ENCODE assay signal across 26 mouse cellular contexts in the genomic region with DNA sequence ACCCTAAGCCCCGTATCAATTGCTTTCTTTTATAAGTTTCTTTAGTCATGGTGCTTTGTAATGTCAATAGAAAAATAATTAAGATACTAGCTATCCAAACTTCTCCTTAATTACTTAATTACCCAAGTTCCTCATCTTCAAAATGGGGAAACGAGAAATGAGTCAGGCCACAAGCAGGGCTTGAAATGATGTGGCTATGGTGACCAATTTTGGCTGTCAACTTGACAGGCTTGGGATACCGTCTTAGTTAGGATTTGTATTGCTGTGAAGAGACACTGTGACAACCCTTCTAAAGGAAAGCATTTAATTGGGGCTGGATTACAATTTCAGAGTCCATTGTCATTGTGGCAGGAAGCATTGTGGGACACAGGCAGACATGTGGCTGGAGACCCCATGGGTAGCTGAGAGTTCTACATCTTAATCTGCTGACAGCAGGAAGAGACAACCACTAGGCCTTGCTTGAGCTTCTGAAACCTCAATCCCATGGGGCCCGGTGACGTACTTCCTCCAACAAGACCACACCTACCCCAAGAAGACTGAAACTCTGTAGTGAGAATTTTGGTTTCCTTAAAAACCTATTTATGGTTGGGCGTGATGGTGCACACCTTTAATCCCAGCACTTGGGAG. TPM values are rescaled to one million over a fixed set of nuclear protein-coding genes. Genes with fewer than 3 reads are reported as not detected.
DNase-seq lines count a peak whose midpoint lies in the region; TF ChIP-seq lines count a peak whose summit lies in the region.
"Had no signal": no experiment of that assay in that cellular context is flagged by ENCODE, and none has a peak within 500 bp of the region (broad histone marks: within the 10 kb centered on the region; RNA-seq: fewer than 3 reads in every experiment).

No protein-coding gene starts in this region.

- dilution Hi-C loops in CH12.LX (cut with MboI; ENCODE audit: extremely low pct_ligation_motif_present, extremely low pct_unique_long_range_greater_than_20kb, low sequenced_read_pairs) = no loop called here

- peaks cover 18% of the 10 kb centered on the region for H3K9me3 ChIP-seq in CH12.LX (replicated peaks; ENCODE audit: low read length)
- H3K9me3 ChIP-seq: forebrain, embryonic 10.5 days; hindbrain, embryonic 12.5 days; limb, embryonic 10.5 days; neural tube, embryonic 13.5 days had no signal

- H3K4me3 ChIP-seq in CH12.LX (replicated peaks in 1 of 3; ENCODE audit: low read depth in 2 of 3, low read length in 2 of 3, poor library complexity in 1 of 3) (no peak overlapping the region), macrophage (ENCODE audit: inconsistent target) (no peak overlapping the region)
- no peak overlapping the region for H3K4me3 ChIP-seq in bone marrow, adult 2 months (replicated peaks; ENCODE audit: control insufficient read depth, low read depth, low read length)
- H3K4me3 ChIP-seq: forebrain, embryonic 10.5 days; hindbrain, embryonic 12.5 days; limb, embryonic 10.5 days; megakaryocyte, embryonic 14.5 days; myocyte; neural tube, embryonic 13.5 days had no signal

- peaks cover 6 to 37% of the 10 kb centered on the region in 2 experiments; a peak in 3 of 4 replicates for H3K4me1 ChIP-seq in CH12.LX (ENCODE audit: control insufficient read depth in 1 of 2, insufficient read depth in 2 of 2)
- peaks cover 8% of the 10 kb centered on the region for H3K4me1 ChIP-seq in bone marrow, adult 2 months (ENCODE audit: control insufficient read depth, insufficient read depth, low read length)
- H3K4me1 ChIP-seq: forebrain, embryonic 10.5 days; hindbrain, embryonic 12.5 days; neural tube, embryonic 13.5 days had no signal

- no peak overlapping the region for H3K27ac ChIP-seq in CH12.LX (ENCODE audit: insufficient read depth, low read depth)
- peak overlapping the region; percentile 6; the same call in 1 of the 2 replicates for H3K27ac ChIP-seq in bone marrow, adult 2 months (ENCODE audit: control insufficient read depth, insufficient read depth, low read depth, low read length, poor library complexity)
- peak overlapping the region; percentile 77 for H3K27ac ChIP-seq in macrophage
- H3K27ac ChIP-seq: forebrain, embryonic 10.5 days; hindbrain, embryonic 12.5 days; limb, embryonic 10.5 days; neural tube, embryonic 13.5 days had no signal

- H3K9ac ChIP-seq in CH12.LX (ENCODE audit: insufficient read depth, low read depth) = no peak overlapping the region
- H3K9ac ChIP-seq: forebrain, postnatal 0 days; hindbrain, embryonic 12.5 days; neural tube, embryonic 13.5 days had no signal

- WGBS in bone marrow, adult 2 months = 45% methylated on average over 6 of the region's 6 CpGs
- 31% methylated on average over 6 of the region's 6 CpGs for WGBS in macrophage (ENCODE audit: missing documents)

- no peaks in the 10 kb centered on the region for H3K79me2 ChIP-seq in CH12.LX (replicated peaks; ENCODE audit: control insufficient read depth, extremely low read depth, insufficient read depth, poor library complexity, severe bottlenecking)
- H3K79me2 ChIP-seq in macrophage (ENCODE audit: inconsistent target) = no peaks in the 10 kb centered on the region

- no peak for TF ChIP-seq CTCF in CH12.LX (conservative IDR thresholded peaks at IDR 0.05 in 1 of 2, IDR thresholded peaks at IDR 0.05 in 1 of 2; ENCODE audit: low read depth in 2 of 2, low read length in 2 of 2)
- no peak for TF ChIP-seq CTCF in bone marrow, adult 2 months (IDR thresholded peaks at IDR 0.05; ENCODE audit: control insufficient read depth, insufficient read depth, low read length)

- in situ Hi-C loops in CH12.LX (cut with MboI; ENCODE audit: low pct_ligation_motif_present, low pct_unique_long_range_greater_than_20kb, low sequenced_read_pairs) = no loop called here

- TF ChIP-seq EP300 in CH12.LX (IDR thresholded peaks at IDR 0.05; ENCODE audit: low read length) = peak; percentile 75

- H3K4me2 ChIP-seq in CH12.LX (ENCODE audit: insufficient read depth, low read depth, poor library complexity, severe bottlenecking) = no peak overlapping the region
- H3K4me2 ChIP-seq: hindbrain, embryonic 12.5 days; neural tube, embryonic 13.5 days had no signal

- TF ChIP-seq RAD21 in CH12.LX (IDR thresholded peaks at IDR 0.05; ENCODE audit: low read depth, low read length) = no peak

- TF ChIP-seq POLR2A in CH12.LX (IDR thresholded peaks at IDR 0.05; ENCODE audit: low read depth, low read length) = no peak
- no peak for TF ChIP-seq POLR2A in bone marrow, adult 2 months (IDR thresholded peaks at IDR 0.05; ENCODE audit: borderline replicate concordance, control insufficient read depth, low read depth, low read length)

- no peaks in the 10 kb centered on the region for H3K27me3 ChIP-seq in CH12.LX (replicated peaks)
- no peaks in the 10 kb centered on the region for H3K27me3 ChIP-seq in splenic B cell, adult 2 months (ENCODE audit: control insufficient read depth, insufficient read depth, low read length, poor library complexity, severe bottlenecking)
- H3K27me3 ChIP-seq: hindbrain, embryonic 12.5 days; megakaryocyte, embryonic 14.5 days; neural tube, embryonic 13.5 days had no signal

- peak; percentile 74 for DNase-seq in CH12.LX (ENCODE audit: extremely low read depth)
- peak; percentile 38 for DNase-seq in splenic B cell, adult 2 months (ENCODE audit: low read depth, low spot score)
- DNase-seq in ovary, postnatal 36 days (ENCODE audit: low spot score) = no peak
- DNase-seq in thymus, postnatal 36 days = no peak
- DNase-seq in layer of hippocampus, adult 11-12 months (ENCODE audit: low spot score) = no peak
- DNase-seq: adrenal gland, adult 8-10 months; cerebellum, adult 11 months; cerebellum, postnatal 10 days; forebrain, postnatal 0 days; gastrocnemius, postnatal 36 days; kidney, adult 2 months; kidney, postnatal 10 days; liver; midbrain, embryonic 14.5 days; right cerebral cortex, postnatal 14 days; spleen, adult 18-20 months; thymus, postnatal 25 days had no signal

- H3K36me3 ChIP-seq in CH12.LX (replicated peaks in 1 of 2; ENCODE audit: control insufficient read depth in 1 of 2, insufficient read depth in 1 of 2, low read length in 1 of 2) (no peaks in the 10 kb centered on the region), macrophage (ENCODE audit: inconsistent target) (no peaks in the 10 kb centered on the region)
- H3K36me3 ChIP-seq in splenic B cell, adult 2 months (ENCODE audit: control insufficient read depth, insufficient read depth, low read length, poor library complexity, severe bottlenecking) = no peaks in the 10 kb centered on the region
- H3K36me3 ChIP-seq: forebrain, embryonic 10.5 days; G1E; hindbrain, embryonic 12.5 days; limb, embryonic 10.5 days; neural tube, embryonic 13.5 days had no signal

TF ChIP-seq in CH12.LX, 34 proteins besides CTCF, POLR2A, EP300 and RAD21:
- TF ChIP-seq JUND (conservative IDR thresholded peaks at IDR 0.05; ENCODE audit: low read depth, low read length) = peak; percentile 73
- TF ChIP-seq ETS1 (conservative IDR thresholded peaks at IDR 0.05; ENCODE audit: low read depth, low read length) = 0 out of 2 replicates have a peak, but pooled peaks have one; percentile 17
- TF ChIP-seq BHLHE40 (IDR thresholded peaks at IDR 0.05; ENCODE audit: low read depth, low read length) = no peak
- 0 out of 2 replicates have a peak, but pooled peaks have one; percentile 35 for TF ChIP-seq JUN (IDR thresholded peaks at IDR 0.05; ENCODE audit: insufficient read depth, low read depth, low read length)
- TF ChIP-seq IRF4 (IDR thresholded peaks at IDR 0.05; ENCODE audit: low read depth, low read length) = peak; percentile 62
- no peak for TF ChIP-seq PAX5 (IDR thresholded peaks at IDR 0.05; ENCODE audit: low read length)
- no peak for TF ChIP-seq MYC (IDR thresholded peaks at IDR 0.05; ENCODE audit: low read depth, low read length)
- no peak for TF ChIP-seq KAT2A (IDR thresholded peaks at IDR 0.05; ENCODE audit: insufficient replicate concordance, low read length)

RNA-seq across cellular contexts. Expression of gene Parp14, which starts 31.8 kb away (rescaled TPM):
- 5.5 and 6.0 TPM in 2 replicates for total RNA-seq in CH12.LX (2012; rRNA removed)
- 3.5 and 3.9 TPM in 2 replicates for total RNA-seq in CH12.LX (2014; rRNA removed)
- polyA plus RNA-seq in CH12.LX (2012; ENCODE audit: insufficient read length, low read depth) = 5.9 and 6.4 TPM in 2 replicates
- 8.5 and 17.2 TPM in 2 replicates for polyA plus RNA-seq in bone marrow, adult 2 months (2011; ENCODE audit: insufficient read depth, insufficient read length, low replicate concordance, missing spikeins)
- 1,000 to 10,000 TPM in 20 of 26 experiments, 100 to 1,000 TPM in 6; 599 to 5,967 (median 2,262) TPM for total RNA-seq in macrophage (2018; cell fraction: chromatin; rRNA removed)
- total RNA-seq in macrophage (2018; cell fraction: cytosol; rRNA removed) = 100 to 1,000 TPM; 159 to 682 (median 357) TPM
- total RNA-seq in macrophage (2018; cell fraction: nucleus; rRNA removed) = 1,000 to 10,000 TPM in 18 of 26 experiments, 100 to 1,000 TPM in 8; 325 to 4,265 (median 1,698) TPM
- 96.5 to 226 TPM (median 116 TPM) in 3 replicates for polyA plus RNA-seq in macrophage (2018)

RNA-seq across cellular contexts. Expression of gene Parp9, which starts 35.1 kb away (rescaled TPM):
- total RNA-seq in CH12.LX (2012; rRNA removed) (26.1 and 30.3 TPM in 2 replicates), CH12.LX (2014; rRNA removed) (53.1 and 56.9 TPM in 2 replicates)
- polyA plus RNA-seq in CH12.LX (2012; ENCODE audit: insufficient read length, low read depth) (33.2 and 34.3 TPM in 2 replicates), macrophage (2018) (50.3 to 109 TPM (median 52.0 TPM) in 3 replicates)
- 18.7 and 19.6 TPM in 2 replicates for polyA plus RNA-seq in bone marrow, adult 2 months (2011; ENCODE audit: insufficient read depth, insufficient read length, low replicate concordance, missing spikeins)
- total RNA-seq in macrophage (2018; cell fraction: chromatin; rRNA removed) = 100 to 1,000 TPM; 130 to 963 (median 401) TPM
- total RNA-seq in macrophage (2018; cell fraction: cytosol; rRNA removed) = 100 to 1,000 TPM in 14 of 26 experiments, 10 to 100 TPM in 12; 66.6 to 228 (median 159) TPM
- total RNA-seq in macrophage (2018; cell fraction: nucleus; rRNA removed) = 100 to 1,000 TPM; 109 to 784 (median 320) TPM

RNA-seq across cellular contexts. Expression of gene Dtx3l, which starts 35.8 kb away (rescaled TPM):
- total RNA-seq in CH12.LX (2012; rRNA removed) (10.7 and 14.4 TPM in 2 replicates), CH12.LX (2014; rRNA removed) (20.4 and 21.1 TPM in 2 replicates)
- polyA plus RNA-seq in CH12.LX (2012; ENCODE audit: insufficient read length, low read depth) (12.8 and 17.4 TPM in 2 replicates), macrophage (2018) (42.5 to 99.4 TPM (median 48.3 TPM) in 3 replicates)
- 5.5 and 9.2 TPM in 2 replicates for polyA plus RNA-seq in bone marrow, adult 2 months (2011; ENCODE audit: insufficient read depth, insufficient read length, low replicate concordance, missing spikeins)
- 100 to 1,000 TPM in 15 of 26 experiments, 10 to 100 TPM in 11; 21.3 to 323 (median 132) TPM for total RNA-seq in macrophage (2018; cell fraction: chromatin; rRNA removed)
- total RNA-seq in macrophage (2018; cell fraction: cytosol; rRNA removed) = 100 to 1,000 TPM in 20 of 26 experiments, 10 to 100 TPM in 6; 81.5 to 299 (median 201) TPM
- 100 to 1,000 TPM in 16 of 26 experiments, 10 to 100 TPM in 10; 45.5 to 305 (median 229) TPM for total RNA-seq in macrophage (2018; cell fraction: nucleus; rRNA removed)

Comparison
In these comparisons a context has a peak if more than half of its experiments do, and no peak if none do; other contexts are left out.
1. DNase-seq: peak in CH12.LX (single experiment) and splenic B cell, adult 2 months (single experiment); none in ovary, postnatal 36 days (single experiment), thymus, postnatal 36 days (0 of 2) and layer of hippocampus, adult 11-12 months (single experiment).